Mouse (Mus musculus) small intestine, adult 2 months (tissue): ENCODE measurements at regions not wholly inside any gene's neighbourhood (a gene's known extent, or its start where the extent isn't known, plus 50 kb on each side); places are given as distances from the start of the nearest gene placed in this dataset.

ENCODE experiments used
- CTCF ChIP-seq: fragments of 200-500 bp; IDR thresholded peaks from 2 replicates; pipeline ENCODE4 v1.5.1; 2012; ENCODE audit warnings: low read depth, mild to moderate bottlenecking, control low read depth, inconsistent platforms, low read length, moderate library complexity, mixed read lengths; ENCODE audit not compliant: insufficient replicate concordance, insufficient read length; ENCODE audit errors: extremely low read depth
- POLR2A ChIP-seq: fragments of 200-500 bp; IDR thresholded peaks from 2 replicates; pipeline ENCODE4 v1.6.1; 2012; ENCODE audit warnings: low read depth, mild to moderate bottlenecking, control low read depth, inconsistent platforms, low read length, moderate library complexity

DNA sequence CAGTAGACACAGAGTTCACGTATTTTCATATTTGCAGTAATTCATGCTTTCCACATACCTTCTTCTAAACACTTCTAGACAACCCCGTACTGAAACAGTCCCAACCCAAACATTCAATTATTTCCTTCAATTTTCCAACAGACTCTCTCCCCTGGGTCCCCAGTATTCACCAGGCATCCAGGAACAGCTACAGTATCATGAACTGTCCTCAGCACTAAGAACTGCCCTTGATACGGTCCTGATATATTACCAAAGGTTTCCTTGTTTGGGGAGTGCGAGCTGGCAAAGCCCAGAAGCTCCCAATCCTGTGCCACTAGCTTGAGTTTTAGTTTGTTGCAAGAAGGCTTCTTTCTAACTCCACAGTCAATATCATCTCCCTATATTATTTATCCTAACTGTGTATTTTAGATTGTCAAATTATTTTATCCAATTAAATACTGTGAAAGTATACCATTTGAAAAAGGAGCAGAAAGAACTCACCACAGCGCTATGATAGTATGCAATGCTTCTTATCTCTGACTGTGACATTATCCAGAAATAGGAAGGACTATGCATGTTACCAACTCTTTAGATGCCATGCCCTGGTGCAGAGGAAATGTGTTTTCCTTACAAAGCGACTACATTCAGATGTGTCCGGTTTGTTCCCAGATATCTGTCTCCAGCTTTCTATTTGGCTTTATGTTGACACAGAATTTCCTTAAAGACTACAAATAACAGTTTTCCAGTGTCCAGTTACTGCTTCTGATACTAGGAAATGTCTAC, 754.6 kb upstream of the Intu start:
- no peak for TF ChIP-seq CTCF
- no peak for TF ChIP-seq POLR2A
